Mouse (Mus musculus) thymus, postnatal 25 days (tissue): ENCODE measurements at regions not wholly inside any gene's neighbourhood (a gene's known extent, or its start where the extent isn't known, plus 50 kb on each side); places are given as distances from the start of the nearest gene placed in this dataset.

Experiments used
- DNase-seq: peaks from one replicate; pipeline ENCODE4 v3.0.0; 2022

DNA sequence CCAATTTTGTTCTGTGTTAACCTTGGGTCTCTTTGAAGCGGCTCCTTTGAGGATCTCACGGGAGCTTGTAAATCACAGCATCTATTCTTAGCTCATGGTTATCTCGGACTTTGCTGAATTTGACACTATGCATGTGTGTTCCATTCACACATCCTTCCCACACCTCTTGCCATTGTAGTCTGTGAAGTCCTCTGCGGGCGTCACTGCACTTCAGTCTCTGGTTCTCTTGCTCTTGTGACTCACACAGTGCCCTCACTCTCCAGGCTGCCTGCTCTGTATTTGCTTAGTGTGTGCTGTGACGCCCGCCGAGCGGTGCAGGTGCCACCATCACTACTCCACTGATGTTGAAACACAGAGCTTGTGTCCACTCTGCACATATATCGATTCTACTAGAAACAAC is 1271.2 kb downstream of the Synb start:
- no peak for DNase-seq

DNA sequence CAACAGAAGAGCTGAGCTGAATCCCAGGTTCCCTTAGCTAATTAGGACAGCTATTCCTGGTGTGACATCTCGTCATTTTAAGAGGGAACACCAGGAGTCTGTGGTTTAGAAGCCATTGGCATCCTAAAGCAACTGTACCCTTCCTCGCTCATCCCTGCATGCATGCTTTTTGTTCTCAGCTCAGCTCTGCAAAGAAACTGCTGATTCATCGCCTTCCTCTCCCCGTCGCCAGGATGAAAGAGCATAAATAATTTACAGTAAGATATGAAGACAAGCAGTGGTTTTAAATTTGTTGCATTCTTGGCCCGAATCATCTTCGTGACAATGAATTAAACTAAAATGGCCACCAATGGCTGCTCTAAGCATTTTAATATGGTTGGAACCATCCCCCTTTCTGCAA is 1272.9 kb downstream of the Synb start:
- no peak for DNase-seq

DNA sequence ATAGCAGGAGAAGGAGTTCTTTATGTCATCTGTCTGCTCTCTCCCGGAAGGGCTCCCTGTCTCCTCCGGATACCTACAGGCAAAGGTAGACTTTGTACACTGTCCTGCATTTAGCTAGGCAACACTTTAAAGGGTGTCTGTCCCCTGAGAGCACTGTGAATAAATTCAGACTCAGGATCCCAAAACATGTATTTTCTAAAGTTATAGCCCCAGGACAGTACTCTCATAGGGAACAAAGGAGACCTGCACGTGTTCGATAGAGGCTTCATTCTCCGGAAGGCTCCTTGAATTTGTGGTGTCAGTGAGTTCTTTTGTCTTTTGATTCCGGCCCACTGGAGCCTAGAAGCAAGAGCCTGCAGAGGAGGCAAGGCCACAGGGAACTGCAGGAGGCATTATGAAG is 1273.3 kb downstream of the Synb start:
- no peak for DNase-seq

DNA sequence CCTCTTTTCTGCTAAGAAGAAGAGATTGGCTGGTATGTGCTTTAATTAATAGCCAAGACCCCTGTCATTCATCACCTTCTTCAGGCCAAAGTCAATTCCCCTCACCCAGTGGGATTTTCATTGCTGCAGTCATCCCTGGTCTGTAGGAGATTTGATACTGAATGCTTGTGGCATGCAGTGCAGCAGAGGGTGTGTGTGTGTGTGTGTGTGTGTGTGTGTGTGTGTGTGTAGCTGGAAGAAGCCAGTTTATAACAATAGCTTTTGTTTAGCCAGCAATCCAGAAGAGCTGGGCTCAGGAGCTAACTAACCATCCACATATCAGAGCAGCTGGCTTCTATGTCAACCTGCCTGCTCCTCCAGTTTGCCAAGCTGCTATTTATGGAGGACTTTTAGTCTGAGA is 1275.4 kb downstream of the Synb start:
- no peak for DNase-seq

DNA sequence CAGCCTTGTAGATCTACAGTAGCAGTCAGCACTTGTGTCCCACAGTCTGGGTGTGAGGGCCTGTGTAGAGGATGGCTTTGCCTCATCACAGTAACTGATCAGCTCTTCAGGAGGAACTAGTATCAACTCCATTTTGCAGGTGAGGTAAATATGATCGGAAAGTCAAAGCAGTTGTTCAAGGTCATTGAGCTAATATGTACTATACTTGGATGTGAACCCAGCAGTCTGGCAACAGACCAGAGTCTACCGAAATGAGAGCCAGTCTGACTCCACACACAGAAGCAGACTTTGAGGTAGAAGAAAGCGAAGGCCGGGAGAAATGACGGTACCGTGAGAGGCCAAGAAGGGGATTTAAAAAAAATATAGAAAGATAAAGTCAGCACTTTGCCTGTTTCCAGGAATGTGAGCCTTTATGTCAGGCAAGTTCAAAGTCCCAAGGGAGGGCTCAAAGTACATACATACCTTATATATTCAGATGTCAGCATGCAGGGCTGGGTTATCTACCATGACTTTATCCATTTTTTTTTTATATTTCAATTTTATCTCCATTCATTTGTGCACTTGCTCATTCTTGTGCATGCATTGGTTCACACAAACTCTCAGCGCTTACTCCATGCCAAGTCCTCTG is 1297.2 kb downstream of the Synb start:
- DNase-seq, result no peak

DNA sequence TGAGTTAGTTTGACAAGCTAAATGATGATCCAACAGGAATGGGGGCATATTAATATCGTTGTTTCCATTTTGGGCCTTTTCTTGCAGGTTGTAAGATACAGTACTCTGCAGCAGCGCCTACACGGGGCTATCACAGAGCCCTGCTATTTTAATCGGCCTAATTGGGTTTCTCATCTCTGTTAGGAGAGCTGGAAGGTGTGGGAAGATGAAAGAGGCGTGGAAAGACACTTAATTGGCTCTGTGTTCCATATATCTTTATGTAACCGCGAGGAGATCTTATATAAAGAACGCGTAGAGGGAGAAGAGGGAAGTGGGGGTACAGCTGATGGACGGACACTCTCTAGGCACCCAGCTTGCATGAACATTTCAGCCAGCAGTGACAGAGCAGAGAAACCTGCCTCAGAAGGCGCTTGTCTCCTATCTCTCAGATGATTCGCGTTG is 1300.5 kb downstream of the Synb start:
- no peak for DNase-seq

DNA sequence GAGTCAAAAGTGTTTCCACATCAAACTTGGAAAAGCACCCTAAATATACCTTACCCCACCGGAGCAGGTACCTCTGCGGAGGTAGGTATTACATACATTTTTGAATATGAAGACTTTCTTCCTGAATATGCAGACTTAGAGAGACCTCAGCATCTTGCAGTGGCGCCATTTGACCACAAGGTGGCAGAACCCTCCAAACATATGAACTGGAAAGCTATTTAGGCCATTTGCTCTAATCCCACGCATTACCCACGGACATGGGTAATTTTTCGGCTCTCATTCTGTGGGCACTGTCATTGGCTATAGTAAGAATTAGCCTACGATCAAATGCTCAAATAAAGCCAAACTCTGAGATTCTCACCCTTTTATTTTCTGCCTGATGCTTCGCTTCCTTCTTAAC is 1301.0 kb downstream of the Synb start:
- peak; percentile 50 for DNase-seq

DNA sequence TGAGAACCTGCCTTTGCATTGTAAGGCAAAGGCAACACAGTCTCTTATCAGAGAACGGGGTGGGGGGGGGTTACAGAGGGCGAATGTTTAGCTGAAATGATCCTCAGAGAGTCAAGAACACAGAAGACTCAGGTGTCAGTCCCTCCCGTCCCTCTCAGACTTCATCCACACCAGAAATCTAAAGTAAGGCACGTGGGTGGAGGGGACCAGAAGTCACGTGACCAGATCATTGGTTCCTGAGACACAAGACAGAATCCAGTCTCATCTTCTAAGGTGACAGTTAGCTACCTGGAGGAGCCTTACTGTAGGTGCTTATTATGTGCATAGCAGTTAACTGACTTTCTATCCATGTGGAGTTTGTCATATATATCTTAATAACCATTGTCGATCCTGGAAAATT is 1302.0 kb downstream of the Synb start:
- DNase-seq, result no peak

DNA sequence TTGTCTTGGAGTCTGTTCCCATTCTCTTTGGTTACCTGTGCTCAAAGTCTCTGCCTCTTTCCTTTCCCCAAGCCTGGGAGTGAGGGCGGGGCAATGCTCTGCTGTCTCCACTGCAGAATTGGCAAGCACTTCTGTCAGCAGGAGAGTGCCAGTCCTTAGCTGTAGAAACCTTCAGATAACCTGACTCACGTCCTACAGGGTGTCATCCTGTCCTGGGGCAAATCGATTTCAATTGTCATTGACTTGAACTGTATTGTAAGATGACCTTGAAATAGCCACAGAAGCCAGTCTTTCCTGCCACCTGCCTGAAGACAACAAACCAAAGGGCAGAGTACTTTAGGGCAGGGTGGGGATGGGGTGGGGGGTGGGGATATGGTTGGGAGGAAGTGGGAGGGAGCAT is 1303.8 kb downstream of the Synb start:
- DNase-seq, result no peak
